Mouse (Mus musculus) hindbrain, embryonic 10.5 days (tissue): Measurements from ENCODE around the gene Ltb4r1. TPM values are rescaled to one million over a fixed set of nuclear protein-coding genes. Genes with fewer than 3 reads are reported as not detected.
A peak's percentile ranks its signal among the peaks of the same experiment; 100 is the strongest.

ENCODE experiments used
- DNase-seq: peaks from one replicate; pipeline ENCODE4 v3.0.0-alpha.2; 2017; ENCODE audit warnings: low spot score
- H3K27ac ChIP-seq: fragments of 300-500 bp; sonication (generic); 2 replicates; pipeline ENCODE4 v1.5.1; 2016; ENCODE audit warnings: mild to moderate bottlenecking, moderate library complexity
- H3K27me3 ChIP-seq: fragments of 300-500 bp; sonication (generic); 2 replicates; pipeline ENCODE4 v1.6.1; 2016; ENCODE audit warnings: mild to moderate bottlenecking; ENCODE audit not compliant: poor library complexity, insufficient read depth, severe bottlenecking
- H3K36me3 ChIP-seq: fragments of 300-500 bp; sonication (generic); 2 replicates; pipeline ENCODE4 v1.6.1; 2016; ENCODE audit warnings: mild to moderate bottlenecking, moderate library complexity
- H3K4me1 ChIP-seq: fragments of 300-500 bp; sonication (generic); replicated peaks from 2 replicates; pipeline ENCODE4 v1.6.1; 2016; ENCODE audit warnings: mild to moderate bottlenecking
- H3K4me3 ChIP-seq: fragments of 300-500 bp; sonication (generic); 2 replicates; pipeline ENCODE4 v1.5.1; 2016; ENCODE audit warnings: mild to moderate bottlenecking, moderate library complexity
- H3K9me3 ChIP-seq: fragments of 300-500 bp; sonication (generic); 2 replicates; pipeline ENCODE4 v1.6.1; 2016; ENCODE audit warnings: mild to moderate bottlenecking, moderate library complexity
- WGBS: fragments of 180-500 bp; shearing (Covaris S2); methylation state at CpG from one replicate; pipeline ENCODE4 v1.1.7; 2016; 5-methylcytosine and 5-hydroxymethylcytosine counted together
- polyA plus RNA-seq: library from polyadenylated mRNA; unstranded; fragments of >200 nt; fragmentation: Nextera tagmentation; extraction: Ambion mirVana; gene quantifications from 2 replicates; pipeline ENCODE4 v1.2.1, GENCODE M21; 2016

The Ltb4r1 gene
- polyA plus RNA-seq, 1 experiment from 2014 or later, result 0.39 TPM

DNA sequence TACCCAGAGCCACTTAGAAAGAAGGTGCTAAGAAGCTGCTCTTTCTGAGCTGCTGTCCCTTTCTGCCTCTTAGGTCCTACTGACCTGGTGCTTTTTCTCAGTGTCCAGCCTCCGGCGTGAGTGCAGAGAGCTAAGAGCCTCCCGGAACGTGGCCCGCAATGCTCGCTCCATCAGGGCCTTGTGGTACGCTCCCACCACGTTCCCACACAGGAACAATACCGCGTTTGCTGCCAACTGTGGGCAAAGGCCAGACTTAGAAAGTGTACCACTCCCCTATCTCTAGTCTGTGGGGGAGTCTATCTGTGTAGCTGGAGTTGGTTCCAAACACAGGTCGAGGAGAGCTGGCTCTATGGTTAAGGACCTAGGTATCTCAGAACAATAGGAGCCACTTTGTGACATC is 15.0 kb downstream of the Ltb4r1 start:
- Histone ChIP-seq H3K4me3 (no peak overlapping the region), H3K27ac (no peak overlapping the region), H3K4me1 (peaks cover 43% of the 10 kb centered on the region), H3K27me3 (peaks cover 64% of the 10 kb centered on the region), H3K36me3 (no peaks in the 10 kb centered on the region), H3K9me3 (no peaks in the 10 kb centered on the region)
- DNase-seq, result no peak
- 79% methylated on average over 11 of the region's 11 CpGs for WGBS

DNA sequence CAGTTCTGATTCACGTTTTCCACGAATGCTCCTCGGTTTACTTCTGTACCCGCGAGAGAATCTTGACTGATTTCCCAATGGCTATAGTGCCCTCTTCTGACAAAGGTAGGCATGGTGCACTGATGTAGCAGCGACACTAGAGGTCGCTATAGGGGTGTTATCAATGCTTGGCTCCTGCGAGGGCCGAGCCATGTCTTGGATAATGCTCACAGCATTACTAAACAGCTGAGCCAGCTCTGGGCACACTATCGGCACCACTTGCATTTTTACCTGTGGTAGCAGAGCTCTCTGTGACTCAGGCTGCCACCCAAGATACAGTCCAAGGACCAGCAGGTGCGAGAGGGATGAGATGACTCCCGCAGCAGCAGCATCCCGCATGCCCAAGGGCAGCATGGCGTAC is 15.5 kb downstream of the Ltb4r1 start:
- H3K9me3 ChIP-seq, result no peaks in the 10 kb centered on the region
- peak; percentile 77 for DNase-seq
- H3K4me3 ChIP-seq, result peak overlapping the region; percentile 10
- no peak overlapping the region for H3K27ac ChIP-seq
- H3K4me1 ChIP-seq, result peaks cover 43% of the 10 kb centered on the region
- H3K36me3 ChIP-seq, result no peaks in the 10 kb centered on the region
- 14% methylated on average over 14 of the region's 14 CpGs for WGBS
- H3K27me3 ChIP-seq, result peaks cover 70% of the 10 kb centered on the region

DNA sequence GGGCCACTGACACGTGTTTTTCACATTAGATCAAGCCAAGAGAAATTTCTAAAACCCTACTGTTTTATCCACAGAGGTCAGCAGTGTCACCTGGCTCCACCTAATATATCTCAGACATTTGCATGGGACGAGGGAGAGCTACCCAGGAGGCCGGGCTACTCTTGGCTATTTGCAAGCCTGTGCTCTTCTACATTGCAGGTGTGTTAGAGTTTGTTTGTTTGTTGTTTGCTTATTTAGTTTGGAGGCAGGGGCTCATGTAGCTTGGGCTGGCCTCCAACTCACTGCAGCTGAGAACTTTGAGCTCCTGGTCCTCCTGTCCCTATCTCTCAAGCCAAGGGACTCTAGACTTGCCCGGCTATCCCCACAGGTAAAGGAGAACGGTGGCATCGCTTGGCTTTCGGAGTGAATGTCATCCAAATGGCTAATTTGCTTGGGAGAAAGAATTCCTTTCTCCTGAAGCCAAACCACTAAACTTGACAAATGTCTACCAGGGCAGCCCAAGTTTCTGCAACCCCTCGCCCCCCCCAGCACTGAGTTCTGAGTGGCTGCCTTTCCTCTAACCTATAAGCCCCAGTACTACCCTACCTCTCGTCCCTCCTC is 16.7 kb downstream of the Ltb4r1 start:
- H3K4me1 ChIP-seq, result peaks cover 35% of the 10 kb centered on the region
- no peak for DNase-seq
- 52% methylated on average over 9 of the region's 9 CpGs for WGBS
- H3K9me3 ChIP-seq, result no peaks in the 10 kb centered on the region
- H3K4me3 ChIP-seq, result peak overlapping the region; percentile 46
- no peaks in the 10 kb centered on the region for H3K36me3 ChIP-seq
- H3K27ac ChIP-seq, result peak overlapping the region; percentile 41; the same call in 1 of the 2 replicates
- peaks cover 82% of the 10 kb centered on the region for H3K27me3 ChIP-seq

DNA sequence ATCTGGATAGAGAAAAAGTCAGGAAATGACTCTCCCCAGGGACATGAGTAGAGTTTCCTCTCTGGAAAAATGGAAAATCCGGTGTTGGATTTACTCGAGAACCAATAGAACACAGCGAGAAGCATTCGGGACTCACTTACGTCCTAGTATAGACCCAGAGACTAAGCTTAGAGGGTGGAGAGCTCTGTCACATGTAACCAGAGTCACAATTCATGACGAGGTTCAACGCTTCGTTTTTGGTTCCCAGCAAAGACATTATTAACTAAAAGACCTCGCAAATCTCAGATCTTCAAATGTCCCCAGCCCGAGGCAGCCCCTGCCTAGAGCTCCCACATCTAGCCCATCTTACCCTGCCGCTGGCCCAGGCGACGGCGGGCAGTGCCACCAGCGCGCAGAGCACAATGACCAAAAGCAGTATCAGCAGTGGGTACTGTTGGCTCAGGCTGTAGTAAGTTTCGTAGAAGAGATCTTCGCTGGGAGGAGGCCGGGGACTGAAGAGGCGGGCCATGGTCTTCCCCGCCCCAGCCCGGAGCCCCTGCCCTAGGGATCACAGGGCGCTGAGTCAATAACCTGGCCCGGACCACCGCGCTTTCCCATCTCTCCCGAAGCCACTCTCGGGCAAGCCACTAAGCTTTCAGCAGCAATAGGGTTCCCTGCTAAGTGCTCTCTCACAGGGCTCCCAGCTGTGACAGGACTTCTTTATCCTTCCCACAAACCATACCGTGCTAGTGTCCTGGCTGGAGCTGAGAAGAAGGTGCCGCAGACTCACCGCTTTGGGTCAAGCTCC is 17.6 kb downstream of the Ltb4r1 start:
- DNase-seq, result peak; percentile 46
- Histone ChIP-seq H3K36me3 (no peaks in the 10 kb centered on the region), H3K9me3 (no peaks in the 10 kb centered on the region), H3K4me3 (peak overlapping the region; percentile 46), H3K27ac (peak overlapping the region; percentile 42), H3K4me1 (peaks cover 39% of the 10 kb centered on the region), H3K27me3 (peaks cover 91% of the 10 kb centered on the region)
- WGBS, result 2% methylated on average over 31 of the region's 31 CpGs

DNA sequence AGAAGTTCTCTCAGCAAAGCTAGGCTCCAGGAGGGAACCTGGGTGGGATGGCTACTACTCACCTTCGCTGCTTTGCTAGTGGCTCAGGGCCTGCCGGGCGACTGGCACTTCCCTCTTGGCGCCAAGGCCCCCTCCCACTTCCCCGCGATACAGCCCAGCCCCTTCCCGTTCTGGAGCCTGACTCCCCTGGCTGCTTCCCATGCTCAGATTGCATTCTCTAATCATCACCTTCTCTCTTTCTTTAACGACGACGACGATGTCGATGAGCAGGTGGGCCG is 18.1 kb downstream of the Ltb4r1 start, which contains the start of gene Adcy4:
Gene Adcy4, minus strand, starts transcription at position 138 of the 278 bp plus-strand sequence.
- Histone ChIP-seq H3K27ac (peak within 1 kb of the TSS; percentile 42), H3K27me3 (peaks cover 92% of the 10 kb centered on the region), H3K4me3 (peak within 1 kb of the TSS; percentile 46), H3K9me3 (no peaks in the 10 kb centered on the region), H3K36me3 (no peaks in the 10 kb centered on the region), H3K4me1 (peaks cover 44% of the 10 kb centered on the region)
- no peak for DNase-seq
- WGBS, result 4% methylated on average over 13 of the region's 13 CpGs

DNA sequence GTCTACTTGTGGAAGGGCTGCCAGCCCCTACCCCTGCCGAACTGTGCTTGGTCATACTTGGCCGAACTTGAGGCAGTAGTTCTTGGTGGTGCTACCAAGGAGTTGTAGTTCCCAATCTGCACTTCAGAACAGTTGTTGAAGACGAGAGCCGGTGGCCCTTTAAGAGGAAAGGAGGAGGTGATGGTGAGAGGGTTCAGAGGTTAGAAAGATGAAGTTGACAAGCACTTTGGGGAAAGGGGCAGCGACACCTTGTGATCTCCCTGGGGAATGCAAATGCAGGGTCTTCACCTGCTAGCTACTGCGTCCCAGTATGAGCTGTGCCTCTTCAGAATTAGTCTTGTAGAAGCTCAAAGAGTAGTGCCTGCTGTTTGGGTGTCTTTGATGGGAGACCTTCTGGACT is 19.4 kb downstream of the Ltb4r1 start:
- Histone ChIP-seq H3K4me1 (peaks cover 44% of the 10 kb centered on the region), H3K9me3 (no peaks in the 10 kb centered on the region), H3K36me3 (no peaks in the 10 kb centered on the region), H3K27ac (no peak overlapping the region), H3K4me3 (no peak overlapping the region), H3K27me3 (peaks cover 98% of the 10 kb centered on the region)
- WGBS, result 24% methylated on average over 6 of the region's 6 CpGs
- DNase-seq, result no peak

DNA sequence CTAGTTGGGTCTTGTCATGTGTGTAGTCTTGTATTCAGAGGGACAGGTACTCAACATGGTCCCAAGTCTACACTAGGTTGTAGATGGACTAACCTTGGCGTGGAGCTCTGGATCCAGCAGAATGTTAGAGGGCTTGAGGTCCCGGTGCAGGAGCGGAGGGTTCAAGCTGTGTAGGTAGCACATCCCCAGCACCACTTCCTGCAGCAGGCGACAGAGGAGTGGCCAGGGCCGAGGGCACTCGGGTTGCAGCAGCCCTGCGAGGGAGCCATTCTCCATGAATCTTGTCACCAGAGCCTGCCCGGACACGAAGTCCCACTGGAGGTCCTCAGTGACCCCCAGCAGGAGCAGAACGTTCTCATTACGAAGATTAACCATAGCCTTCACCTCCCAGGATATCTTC is 22.0 kb downstream of the Ltb4r1 start:
- Histone ChIP-seq H3K27me3 (peaks cover 81% of the 10 kb centered on the region), H3K36me3 (no peaks in the 10 kb centered on the region), H3K4me1 (peaks cover 26% of the 10 kb centered on the region), H3K27ac (no peak overlapping the region), H3K9me3 (no peaks in the 10 kb centered on the region), H3K4me3 (peak overlapping the region; percentile 45; the same call in 1 of the 2 replicates)
- DNase-seq, result no peak
- 38% methylated on average over 11 of the region's 11 CpGs for WGBS

DNA sequence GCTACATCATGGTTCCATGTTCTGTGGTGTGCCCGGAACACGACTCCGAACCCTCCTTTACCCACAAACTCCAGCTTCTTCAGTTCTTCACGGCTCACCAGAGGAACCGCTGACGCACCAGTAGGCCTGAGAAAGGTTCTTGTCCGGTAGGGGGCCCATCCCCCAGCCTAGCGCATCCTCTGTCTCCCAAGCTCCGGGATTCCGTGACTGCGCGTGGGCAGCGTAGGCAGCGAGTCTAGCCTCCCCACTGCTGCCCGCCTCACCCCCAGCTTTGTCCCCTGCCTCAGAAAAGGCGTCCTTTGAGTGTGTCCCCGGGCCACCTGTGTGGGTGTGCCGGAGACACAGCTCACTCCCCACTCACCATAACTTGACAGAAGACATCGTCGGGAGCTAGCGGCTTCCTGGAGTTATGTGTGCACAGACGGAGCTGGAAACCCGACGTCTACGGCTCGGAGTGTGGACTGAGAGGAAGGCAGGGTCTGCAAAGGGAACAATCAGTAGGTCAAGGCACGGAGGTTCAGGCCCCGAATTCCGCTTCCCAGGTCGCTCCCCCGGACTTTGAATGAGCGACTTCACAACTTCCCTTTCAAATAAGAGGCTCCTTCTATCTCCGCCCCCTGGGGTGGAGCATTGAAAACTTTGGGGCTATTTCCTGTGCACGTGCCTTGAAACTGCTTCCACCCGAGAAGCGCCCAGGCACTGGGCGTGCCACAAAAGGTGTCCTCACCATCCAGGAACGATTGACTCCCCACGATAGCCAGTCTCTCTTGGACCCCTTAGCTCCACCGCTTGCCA is 22.7 kb downstream of the Ltb4r1 start, which contains the start of gene Ripk3:
Gene Ripk3, minus strand, starts transcription at position 610 of the 795 bp plus-strand sequence.
- peaks cover 19% of the 10 kb centered on the region for H3K4me1 ChIP-seq
- WGBS, result 5% methylated on average over 40 of the region's 40 CpGs
- peaks cover 74% of the 10 kb centered on the region for H3K27me3 ChIP-seq
- no peaks in the 10 kb centered on the region for H3K9me3 ChIP-seq
- H3K27ac ChIP-seq, result 0 out of 2 replicates have a peak within 1 kb of the TSS, but pooled peaks have one; percentile 6
- peak within 1 kb of the TSS; percentile 45 for H3K4me3 ChIP-seq
- peak; percentile 30 for DNase-seq
- no peaks in the 10 kb centered on the region for H3K36me3 ChIP-seq

DNA sequence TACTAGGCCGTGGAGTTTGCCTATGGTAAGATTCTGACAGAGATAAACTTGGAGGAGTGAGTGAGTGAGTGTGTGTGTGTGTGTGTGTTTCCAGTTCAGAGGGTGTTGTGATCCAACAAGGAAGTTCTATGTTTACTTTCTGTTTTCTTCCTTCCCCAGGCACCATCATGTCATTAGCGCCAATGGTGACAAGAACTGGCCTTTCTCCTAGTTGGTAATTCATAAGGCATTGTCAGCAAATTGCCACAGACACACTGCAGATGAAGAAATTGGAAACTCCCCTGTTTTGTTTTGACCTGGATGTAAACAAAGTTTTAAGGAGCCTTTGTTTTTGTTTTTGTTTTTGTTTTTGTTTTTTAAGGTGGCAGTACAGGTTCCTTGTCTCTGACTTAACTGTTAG is 27.7 kb downstream of the Ltb4r1 start:
- no peak overlapping the region for H3K4me3 ChIP-seq
- WGBS, result 71% methylated on average over 2 of the region's 2 CpGs
- no peak overlapping the region for H3K27ac ChIP-seq
- no peaks in the 10 kb centered on the region for H3K9me3 ChIP-seq
- H3K27me3 ChIP-seq, result peaks cover 24% of the 10 kb centered on the region
- H3K4me1 ChIP-seq, result peaks cover 4% of the 10 kb centered on the region
- no peak for DNase-seq
- H3K36me3 ChIP-seq, result no peaks in the 10 kb centered on the region

DNA sequence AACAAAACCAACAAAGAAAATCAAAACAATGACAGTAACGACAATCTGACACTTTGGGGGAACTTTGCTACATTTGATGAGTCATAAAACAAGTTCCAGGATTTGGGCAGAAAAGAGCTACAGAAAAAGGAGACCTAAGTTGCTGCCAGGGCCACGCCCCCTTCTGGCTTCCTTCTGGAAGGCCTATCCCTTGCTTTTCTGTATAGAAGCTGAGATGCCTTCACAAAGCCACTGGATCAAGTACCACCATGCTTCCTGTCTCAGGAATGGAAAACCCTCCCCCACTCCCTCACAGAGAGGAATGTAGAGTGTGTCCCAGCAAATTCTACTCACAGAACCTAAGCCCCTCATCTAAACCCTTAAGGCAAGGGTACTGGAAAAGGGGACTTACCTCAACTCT is 28.2 kb downstream of the Ltb4r1 start:
- H3K27ac ChIP-seq, result no peak overlapping the region
- H3K4me1 ChIP-seq, result no peaks in the 10 kb centered on the region
- H3K4me3 ChIP-seq, result no peak overlapping the region
- WGBS, result 72% methylated on average over 2 of the region's 2 CpGs
- H3K9me3 ChIP-seq, result no peaks in the 10 kb centered on the region
- no peaks in the 10 kb centered on the region for H3K36me3 ChIP-seq
- DNase-seq, result no peak
- peaks cover 19% of the 10 kb centered on the region for H3K27me3 ChIP-seq

DNA sequence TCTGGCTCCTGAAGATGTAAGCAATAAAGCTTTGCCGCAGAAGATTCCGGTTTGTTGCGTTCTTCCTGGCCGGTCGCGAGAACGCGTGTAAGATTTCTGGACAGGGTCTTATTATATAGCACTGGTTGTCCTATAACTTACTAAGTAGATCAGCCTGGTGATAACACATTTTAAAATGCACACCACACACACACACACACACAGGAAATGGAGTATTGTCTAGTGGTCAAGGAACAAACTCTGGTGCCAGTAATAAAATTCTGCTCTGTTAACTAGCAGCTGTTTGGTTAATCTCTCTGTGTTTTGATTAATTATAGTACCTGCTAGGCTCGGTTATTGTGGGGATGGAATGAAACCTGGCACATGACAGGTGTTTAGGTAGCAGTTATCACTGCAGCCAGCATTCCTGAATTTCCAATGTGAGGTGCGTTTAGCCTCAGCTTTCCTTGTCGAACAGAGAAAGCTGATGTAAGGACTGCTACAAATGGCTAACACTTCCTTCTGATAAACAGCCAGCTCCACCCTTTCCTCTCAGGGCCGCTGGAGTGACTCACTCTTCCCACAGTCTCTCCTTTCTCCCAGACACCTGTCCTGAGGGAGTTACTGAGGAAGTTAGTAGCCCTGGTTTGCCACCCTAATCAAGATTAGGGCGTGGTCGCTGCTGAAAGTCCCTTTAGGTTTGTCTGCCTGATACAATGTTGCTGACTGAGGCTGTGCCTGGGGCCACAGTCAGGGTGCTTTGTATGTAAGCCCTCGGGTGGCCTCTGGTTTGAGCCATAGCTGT is 29.8 kb downstream of the Ltb4r1 start:
- 89% methylated on average over 15 of the region's 15 CpGs for WGBS
- Histone ChIP-seq H3K27me3 (peaks cover 3% of the 10 kb centered on the region), H3K9me3 (no peaks in the 10 kb centered on the region), H3K4me1 (no peaks in the 10 kb centered on the region), H3K27ac (no peak overlapping the region), H3K4me3 (no peak overlapping the region), H3K36me3 (no peaks in the 10 kb centered on the region)
- DNase-seq, result no peak

DNA sequence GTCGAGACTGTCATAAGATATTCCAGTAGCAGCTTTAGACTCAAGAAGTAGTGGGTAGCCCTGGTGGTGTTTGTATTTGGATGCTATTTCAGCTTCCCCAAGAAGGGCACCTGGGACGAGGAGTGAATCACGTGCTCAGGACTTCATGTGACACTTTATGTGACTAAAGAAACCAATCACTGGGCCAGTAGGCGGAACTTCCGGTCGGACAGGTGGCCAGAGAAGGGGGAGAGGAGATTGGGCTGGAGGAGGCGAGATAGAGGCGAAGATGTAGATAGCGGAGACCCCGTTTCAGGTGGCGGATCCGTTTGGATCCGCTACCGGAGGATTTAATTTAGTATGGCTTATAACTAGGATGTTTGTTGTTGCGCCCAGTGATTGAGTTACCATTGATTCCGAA is 49.1 kb downstream of the Ltb4r1 start:
- Histone ChIP-seq H3K36me3 (no peaks in the 10 kb centered on the region), H3K27me3 (no peaks in the 10 kb centered on the region), H3K27ac (peak overlapping the region; percentile 77), H3K4me3 (peak overlapping the region; percentile 62), H3K9me3 (no peaks in the 10 kb centered on the region), H3K4me1 (peaks cover 13% of the 10 kb centered on the region)
- WGBS, result 19% methylated on average over 16 of the region's 16 CpGs
- DNase-seq, result peak; percentile 79
